Mouse (Mus musculus) hindlimb bud, embryonic 11.5 days (tissue): ENCODE measurements around the gene Cntnap5a.
A peak's percentile ranks its signal among the peaks of the same experiment; 100 is the strongest.

ENCODE experiments used
- DNase-seq: peaks from one replicate; pipeline ENCODE4 v3.0.0-alpha.2; 2012; ENCODE audit warnings: low read depth, low spot score; ENCODE audit errors: extremely low spot score

Cntnap5a gene

GRCm38 (mm10) chr1:115684518-115685368 is at the start of gene Cntnap5a:
Gene Cntnap5a (plus strand): TSS chr1:115684756.
- DNase-seq: peak; percentile 73

GRCm38 (mm10) chr1:115646921-115647320 is 37.6 kb upstream of the Cntnap5a start:
- DNase-seq: no peak

GRCm38 (mm10) chr1:115658343-115659064 is 26.1 kb upstream of the Cntnap5a start:
- no peak for DNase-seq

GRCm38 (mm10) chr1:115686494-115686893 is 1.9 kb downstream of the Cntnap5a start:
- no peak for DNase-seq

- DNase-seq: no peak
Observed at GRCm38 (mm10) chr1:115699798-115700197, 15.2 kb downstream of the Cntnap5a start.

- no peak for DNase-seq
Observed at GRCm38 (mm10) chr1:115742556-115742955, 58.0 kb downstream of the Cntnap5a start.

- no peak for DNase-seq
Observed at GRCm38 (mm10) chr1:115745569-115745968, 61.0 kb downstream of the Cntnap5a start.

GRCm38 (mm10) chr1:115784737-115785136 is 100.2 kb downstream of the Cntnap5a start:
- no peak for DNase-seq

- DNase-seq: no peak
Observed at GRCm38 (mm10) chr1:115842591-115842990, 158.0 kb downstream of the Cntnap5a start.

- DNase-seq: no peak
Observed at GRCm38 (mm10) chr1:115847605-115848004, 163.0 kb downstream of the Cntnap5a start.

- DNase-seq: no peak
Observed at GRCm38 (mm10) chr1:115852206-115852605, 167.7 kb downstream of the Cntnap5a start.

- DNase-seq: no peak
Observed at GRCm38 (mm10) chr1:115918396-115918795, 233.8 kb downstream of the Cntnap5a start.

GRCm38 (mm10) chr1:115925953-115926665 is 241.6 kb downstream of the Cntnap5a start:
- DNase-seq: no peak

GRCm38 (mm10) chr1:115932045-115932444 is 247.5 kb downstream of the Cntnap5a start:
- no peak for DNase-seq

- DNase-seq: no peak
Observed at GRCm38 (mm10) chr1:115945892-115946291, 261.3 kb downstream of the Cntnap5a start.

GRCm38 (mm10) chr1:115956528-115956927 is 272.0 kb downstream of the Cntnap5a start:
- no peak for DNase-seq

GRCm38 (mm10) chr1:115964993-115965575 is 280.5 kb downstream of the Cntnap5a start:
- DNase-seq: no peak

GRCm38 (mm10) chr1:115990204-115990603 is 305.6 kb downstream of the Cntnap5a start:
- DNase-seq: no peak

- no peak for DNase-seq
Observed at GRCm38 (mm10) chr1:116015768-116016167, 331.2 kb downstream of the Cntnap5a start.

GRCm38 (mm10) chr1:116029653-116030052 is 345.1 kb downstream of the Cntnap5a start:
- no peak for DNase-seq

- no peak for DNase-seq
Observed at GRCm38 (mm10) chr1:116035897-116036296, 351.3 kb downstream of the Cntnap5a start.
